ENCODE assay signal across 9 mouse cellular contexts in the genomic region with DNA sequence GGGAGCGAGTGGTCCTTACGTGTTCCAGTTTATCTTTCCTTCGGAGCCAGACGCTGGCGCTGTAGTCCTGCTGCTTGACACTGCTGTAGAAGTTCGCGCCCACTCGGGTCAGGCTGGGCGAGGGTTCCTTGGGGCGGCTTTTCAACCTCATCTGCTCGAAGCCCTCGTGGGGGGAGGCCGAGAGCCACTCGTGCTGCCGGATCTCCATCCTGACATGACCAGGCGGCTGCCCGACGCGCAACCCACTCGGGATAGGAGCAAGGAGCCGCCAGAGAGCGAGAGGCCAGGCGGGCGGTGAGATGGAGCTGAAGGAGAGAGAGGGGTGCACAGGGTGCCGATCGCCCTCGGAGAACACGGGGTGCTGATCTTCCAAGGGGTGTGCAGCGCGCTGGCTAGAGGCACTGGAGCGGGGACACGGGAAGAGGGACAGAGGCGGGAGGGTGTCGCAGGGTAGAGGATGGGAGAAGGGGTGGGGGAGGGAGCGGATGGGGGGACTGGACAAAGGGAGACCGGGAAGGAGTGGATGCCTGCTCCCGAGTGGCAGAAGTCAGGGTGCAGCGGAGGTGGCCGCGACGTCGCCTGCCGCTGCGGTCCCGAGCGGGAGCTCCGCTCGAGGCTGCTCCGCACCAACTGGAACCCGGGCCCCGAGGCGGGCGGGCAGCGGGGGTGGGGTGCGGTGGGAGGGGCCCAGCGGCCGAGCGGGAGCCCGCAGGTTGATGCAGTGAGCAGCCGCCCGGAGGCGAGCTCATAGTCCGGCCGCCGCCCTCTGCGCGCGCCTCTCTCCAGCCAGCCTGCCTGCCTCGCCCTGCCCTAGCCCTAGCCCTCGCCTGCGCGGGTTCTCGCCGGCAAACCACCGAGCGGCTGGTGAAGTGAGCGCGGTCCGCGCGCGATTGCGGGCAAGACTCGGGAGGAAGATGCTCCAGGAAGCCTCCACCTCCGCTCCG. TPM values are rescaled to one million over a fixed set of nuclear protein-coding genes. Genes with fewer than 3 reads are reported as not detected.
DNase-seq lines count a peak whose midpoint lies in the region; ATAC-seq and TF ChIP-seq lines count a peak whose summit lies in the region.
"Had no signal": no experiment of that assay in that cellular context is flagged by ENCODE, and none has a peak within 500 bp of the region (broad histone marks: within the 10 kb centered on the region; RNA-seq: fewer than 3 reads in every experiment).

A gene (minus strand): TSS at position 646 of the 944 bp plus-strand sequence.

- peak within 1 kb of the TSS; percentile 96 for H3K4me2 ChIP-seq in kidney, embryonic 16.5 days (replicated peaks; ENCODE audit: low read depth, low read length)
- peak within 1 kb of the TSS; percentile 97 for H3K4me2 ChIP-seq in embryonic facial prominence, embryonic 15.5 days (replicated peaks)
- peak within 1 kb of the TSS; percentile 67 for H3K4me2 ChIP-seq in liver, embryonic 12.5 days

- peak within 1 kb of the TSS; percentile 64 for H3K4me3 ChIP-seq in kidney, embryonic 16.5 days (ENCODE audit: low read length)
- H3K4me3 ChIP-seq in embryonic facial prominence, embryonic 15.5 days (replicated peaks): peak within 1 kb of the TSS; percentile 49
- peak within 1 kb of the TSS; percentile 74 for H3K4me3 ChIP-seq in hindbrain, embryonic 10.5 days
- H3K4me3 ChIP-seq in liver, embryonic 12.5 days: peak within 1 kb of the TSS; percentile 44
- peak within 1 kb of the TSS; percentile 57 for H3K4me3 ChIP-seq in olfactory bulb, adult 2 months (ENCODE audit: insufficient read depth, low read depth, low read length)

- peak; percentile 95 for ATAC-seq in kidney, embryonic 16.5 days (ENCODE audit: low FRiP score, low TSS enrichment)
- ATAC-seq in embryonic facial prominence, embryonic 15.5 days (ENCODE audit: insufficient number of reproducible peaks, low FRiP score, low TSS enrichment, low read depth): peak; percentile 80
- peak; percentile 27 for ATAC-seq in liver, embryonic 12.5 days

- no peak for DNase-seq in kidney, adult 18-20 months
- peak; percentile 35 for DNase-seq in adrenal gland, postnatal 25 days
- peak; percentile 74 for DNase-seq in hindbrain, embryonic 10.5 days (ENCODE audit: low spot score)
- no peak for DNase-seq in thymus, postnatal 10 days (ENCODE audit: low spot score in 2 of 2)

- no peaks in the 10 kb centered on the region for H3K36me3 ChIP-seq in kidney, embryonic 16.5 days (ENCODE audit: insufficient read depth, low read length)
- H3K36me3 ChIP-seq in embryonic facial prominence, embryonic 15.5 days: no peaks in the 10 kb centered on the region
- no peaks in the 10 kb centered on the region for H3K36me3 ChIP-seq in hindbrain, embryonic 10.5 days
- no peaks in the 10 kb centered on the region for H3K36me3 ChIP-seq in liver, embryonic 12.5 days

- no peak within 1 kb of the TSS for H3K27ac ChIP-seq in kidney, embryonic 16.5 days (ENCODE audit: low read length)
- H3K27ac ChIP-seq in embryonic facial prominence, embryonic 15.5 days (replicated peaks): no peak within 1 kb of the TSS
- peak within 1 kb of the TSS; percentile 89 for H3K27ac ChIP-seq in hindbrain, embryonic 10.5 days
- no peak within 1 kb of the TSS for H3K27ac ChIP-seq in liver, embryonic 12.5 days
- no peak within 1 kb of the TSS for H3K27ac ChIP-seq in olfactory bulb, adult 2 months (ENCODE audit: insufficient read depth, low read depth, low read length)

- WGBS in kidney, embryonic 16.5 days: under 1% methylated on average over 76 of the region's 86 CpGs
- 1% methylated on average over 86 of the region's 86 CpGs for WGBS in embryonic facial prominence, embryonic 15.5 days
- under 1% methylated on average over 85 of the region's 86 CpGs for WGBS in hindbrain, embryonic 10.5 days
- 3% methylated on average over 43 of the region's 86 CpGs for WGBS in liver, embryonic 12.5 days (ENCODE audit: insufficient replicate concordance)
- WGBS in olfactory bulb, adult 2 months: under 1% methylated on average over 86 of the region's 86 CpGs

- no peaks in the 10 kb centered on the region for H3K9me3 ChIP-seq in kidney, embryonic 16.5 days (ENCODE audit: low read length)
- H3K9me3 ChIP-seq in embryonic facial prominence, embryonic 15.5 days (replicated peaks): no peaks in the 10 kb centered on the region
- no peaks in the 10 kb centered on the region for H3K9me3 ChIP-seq in hindbrain, embryonic 10.5 days
- no peaks in the 10 kb centered on the region for H3K9me3 ChIP-seq in liver, embryonic 12.5 days (replicated peaks)

- peaks cover 11% of the 10 kb centered on the region; the same call in 1 of the 2 replicates for H3K4me1 ChIP-seq in kidney, embryonic 16.5 days (ENCODE audit: insufficient read depth, low read length)
- peaks cover 15% of the 10 kb centered on the region for H3K4me1 ChIP-seq in embryonic facial prominence, embryonic 15.5 days
- H3K4me1 ChIP-seq in hindbrain, embryonic 10.5 days (replicated peaks): peaks cover 18% of the 10 kb centered on the region
- H3K4me1 ChIP-seq in liver, embryonic 12.5 days: peaks cover 6% of the 10 kb centered on the region; the same call in 1 of the 2 replicates
- peaks cover 7% of the 10 kb centered on the region; the same call in 1 of the 2 replicates for H3K4me1 ChIP-seq in olfactory bulb, adult 2 months (ENCODE audit: control insufficient read depth, insufficient read depth, low read length)

- no peak for TF ChIP-seq CTCF in olfactory bulb, adult 2 months (IDR thresholded peaks at IDR 0.05; ENCODE audit: insufficient read depth, low read depth, low read length)

- peak within 1 kb of the TSS; percentile 66 for H3K9ac ChIP-seq in kidney, embryonic 16.5 days (replicated peaks; ENCODE audit: low read length)
- H3K9ac ChIP-seq in embryonic facial prominence, embryonic 15.5 days: peak within 1 kb of the TSS; percentile 23; the same call in 1 of the 2 replicates
- H3K9ac ChIP-seq in liver, embryonic 12.5 days: no peak within 1 kb of the TSS

- no peak for TF ChIP-seq POLR2A in olfactory bulb, adult 2 months (IDR thresholded peaks at IDR 0.05; ENCODE audit: insufficient read depth, low read depth, low read length)

- peaks cover 21% of the 10 kb centered on the region for H3K27me3 ChIP-seq in kidney, embryonic 16.5 days (ENCODE audit: insufficient read depth, low read length)
- H3K27me3 ChIP-seq in embryonic facial prominence, embryonic 15.5 days: peaks cover 37% of the 10 kb centered on the region
- H3K27me3 ChIP-seq in hindbrain, embryonic 10.5 days (ENCODE audit: insufficient read depth, poor library complexity, severe bottlenecking): peaks cover 47% of the 10 kb centered on the region
- peaks cover 35% of the 10 kb centered on the region for H3K27me3 ChIP-seq in liver, embryonic 12.5 days (replicated peaks)

RNA-seq across cellular contexts. Expression of the gene that starts here (rescaled TPM):
- 1.9 and 2.4 TPM in 2 replicates for polyA plus RNA-seq in kidney, embryonic 16.5 days (2015; fragmentation: Nextera tagmentation; extraction: Ambion mirVana)
- total RNA-seq in adrenal gland, postnatal 25 days (2021): 0.57 and 0.64 TPM in 2 replicates
- 0.91 and 1.3 TPM in 2 replicates for polyA plus RNA-seq in embryonic facial prominence, embryonic 15.5 days (2015; fragmentation: Nextera tagmentation; extraction: Ambion mirVana)
- polyA plus RNA-seq in hindbrain, embryonic 10.5 days (2016; fragmentation: Nextera tagmentation; extraction: Ambion mirVana): 1.1 and 1.9 TPM in 2 replicates
- polyA plus RNA-seq in liver, embryonic 12.5 days (2016; fragmentation: Nextera tagmentation; extraction: Ambion mirVana): 0.04 TPM in 1 of 2 replicates, not detected in the other
- polyA plus RNA-seq in olfactory bulb, adult 2 months (2012; ENCODE audit: insufficient read depth, insufficient read length, low replicate concordance, missing spikeins): not detected in 2 replicates
- total RNA-seq: MEL had no signal

Comparison
In these comparisons a context has a peak if more than half of its experiments do, and no peak if none do; other contexts are left out.
1. Peak in DNase-seq in adrenal gland, postnatal 25 days; RNA of the gene not detected or under 1 TPM.
2. Peak in ATAC-seq, H3K4me3 ChIP-seq and H3K4me2 ChIP-seq in liver, embryonic 12.5 days; RNA of the gene not detected or under 1 TPM.
3. ATAC-seq: peak in every context shown above with its lines; median percentile 95 in kidney, embryonic 16.5 days; 80 in embryonic facial prominence, embryonic 15.5 days; 27 in liver, embryonic 12.5 days.